Mouse (Mus musculus) hindbrain, embryonic 10.5 days (tissue): ENCODE data around the gene Wdr13. TPM values are rescaled to one million over a fixed set of nuclear protein-coding genes. Genes with fewer than 3 reads are reported as not detected.

ENCODE experiments used
- DNase-seq: peaks from one replicate; pipeline ENCODE4 v3.0.0-alpha.2; 2017; ENCODE audit warnings: low spot score
- H3K27ac ChIP-seq: fragments of 300-500 bp; sonication (generic); 2 replicates; pipeline ENCODE4 v1.5.1; 2016; ENCODE audit warnings: mild to moderate bottlenecking, moderate library complexity
- H3K27me3 ChIP-seq: fragments of 300-500 bp; sonication (generic); 2 replicates; pipeline ENCODE4 v1.6.1; 2016; ENCODE audit warnings: mild to moderate bottlenecking; ENCODE audit not compliant: poor library complexity, insufficient read depth, severe bottlenecking
- H3K36me3 ChIP-seq: fragments of 300-500 bp; sonication (generic); 2 replicates; pipeline ENCODE4 v1.6.1; 2016; ENCODE audit warnings: mild to moderate bottlenecking, moderate library complexity
- H3K4me1 ChIP-seq: fragments of 300-500 bp; sonication (generic); replicated peaks from 2 replicates; pipeline ENCODE4 v1.6.1; 2016; ENCODE audit warnings: mild to moderate bottlenecking
- H3K4me3 ChIP-seq: fragments of 300-500 bp; sonication (generic); 2 replicates; pipeline ENCODE4 v1.5.1; 2016; ENCODE audit warnings: mild to moderate bottlenecking, moderate library complexity
- H3K9me3 ChIP-seq: fragments of 300-500 bp; sonication (generic); 2 replicates; pipeline ENCODE4 v1.6.1; 2016; ENCODE audit warnings: mild to moderate bottlenecking, moderate library complexity
- WGBS: fragments of 180-500 bp; shearing (Covaris S2); methylation state at CpG from one replicate; pipeline ENCODE4 v1.1.7; 2016; 5-methylcytosine and 5-hydroxymethylcytosine counted together
- polyA plus RNA-seq: library from polyadenylated mRNA; unstranded; fragments of >200 nt; fragmentation: Nextera tagmentation; extraction: Ambion mirVana; gene quantifications from 2 replicates; pipeline ENCODE4 v1.2.1, GENCODE M21; 2016

Gene Wdr13
- polyA plus RNA-seq, 1 experiment from 2014 or later: 26.7 TPM

DNA sequence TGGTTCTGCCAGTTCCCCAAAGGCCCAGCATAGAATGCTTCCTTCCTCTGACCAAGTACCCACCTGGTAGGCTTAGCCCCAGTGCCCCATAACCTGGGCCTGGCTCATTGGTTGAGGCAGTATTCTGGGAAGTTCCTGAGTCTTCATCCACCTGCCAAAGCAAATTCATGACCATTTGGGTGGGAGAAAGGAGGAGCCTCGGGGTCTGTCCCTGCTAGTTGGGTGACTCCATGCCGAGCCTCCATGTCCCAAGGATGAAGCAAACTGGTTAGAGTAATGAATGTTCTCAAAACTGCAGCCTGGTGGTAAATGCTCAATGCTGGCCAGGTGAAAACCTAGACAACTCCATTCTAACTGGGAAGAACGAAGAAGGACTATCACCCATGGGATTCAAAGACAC, 8.4 kb upstream of the Wdr13 start:
- Histone ChIP-seq H3K27ac (no peak overlapping the region), H3K4me3 (no peak overlapping the region), H3K4me1 (peaks cover 8% of the 10 kb centered on the region), H3K9me3 (0 out of 2 replicates have a peak, but pooled peaks cover 10% of the 10 kb centered on the region), H3K27me3 (no peaks in the 10 kb centered on the region), H3K36me3 (peaks cover 63% of the 10 kb centered on the region)
- WGBS: 79% methylated on average over 3 of the region's 3 CpGs
- DNase-seq: no peak

GRCm38 (mm10) chrX:8140446-8140845, 7.8 kb upstream of the Wdr13 start:
- H3K9me3 ChIP-seq: 0 out of 2 replicates have a peak, but pooled peaks cover 10% of the 10 kb centered on the region
- 94% methylated on average over 2 of the region's 2 CpGs for WGBS
- DNase-seq: no peak

DNA sequence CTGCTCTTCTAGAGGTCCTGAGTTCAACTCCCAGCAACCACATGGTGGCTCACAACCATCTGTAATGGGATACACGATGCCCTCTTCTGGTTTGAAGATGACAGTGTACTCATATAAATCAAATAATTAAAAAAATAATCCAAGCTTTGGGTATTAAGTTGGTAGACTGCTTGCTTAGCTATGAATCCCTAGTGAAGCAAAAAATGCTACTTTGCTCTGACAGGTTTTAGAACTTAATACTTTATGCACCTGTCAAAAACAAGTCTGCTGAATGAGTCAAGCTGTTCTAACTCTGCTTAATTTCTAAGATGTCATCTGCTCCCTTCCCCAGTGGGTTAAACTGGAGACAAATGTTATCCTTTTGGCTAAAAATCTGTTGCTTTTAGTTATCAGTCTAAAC, 6.8 kb upstream of the Wdr13 start:
- H3K4me1 ChIP-seq: peaks cover 8% of the 10 kb centered on the region
- peaks cover 63% of the 10 kb centered on the region for H3K36me3 ChIP-seq
- H3K27ac ChIP-seq: no peak overlapping the region

More at GRCm38 (mm10) chrX:8140446-8140845, 7.8 kb upstream of the Wdr13 start:
- no peaks in the 10 kb centered on the region for H3K27me3 ChIP-seq
- no peak overlapping the region for H3K4me3 ChIP-seq
- H3K27ac ChIP-seq: no peak overlapping the region
- H3K36me3 ChIP-seq: peaks cover 63% of the 10 kb centered on the region
- peaks cover 8% of the 10 kb centered on the region for H3K4me1 ChIP-seq

DNA sequence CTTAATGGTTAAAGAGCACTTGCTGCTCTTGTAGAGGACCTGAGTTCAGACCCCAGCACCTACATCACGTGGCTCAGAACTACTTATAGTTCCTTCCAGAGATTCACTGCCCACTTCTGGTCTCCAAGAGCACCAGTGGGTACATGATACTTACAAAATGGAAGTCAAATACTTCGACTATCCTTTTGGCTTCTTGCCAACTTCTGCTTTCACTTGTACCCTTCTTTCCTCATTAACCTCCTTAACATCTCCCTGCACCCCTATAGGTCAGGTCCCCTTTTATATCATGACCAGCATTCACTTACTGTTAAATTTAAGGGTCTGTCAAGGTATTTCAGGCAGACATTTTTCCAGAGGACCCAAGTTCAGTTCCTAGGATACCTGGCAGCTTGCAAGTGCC, 3.2 kb upstream of the Wdr13 start:
- no peak overlapping the region for H3K4me3 ChIP-seq
- peaks cover 4% of the 10 kb centered on the region; the same call in 1 of the 2 replicates for H3K9me3 ChIP-seq
- H3K4me1 ChIP-seq: peaks cover 6% of the 10 kb centered on the region
- H3K27ac ChIP-seq: no peak overlapping the region
- WGBS: 58% methylated on average over 2 of the region's 2 CpGs
- H3K27me3 ChIP-seq: no peaks in the 10 kb centered on the region
- peaks cover 32% of the 10 kb centered on the region for H3K36me3 ChIP-seq
- DNase-seq: no peak

More for the DNA sequence above, 6.8 kb upstream of the Wdr13 start:
- Histone ChIP-seq H3K4me3 (no peak overlapping the region), H3K27me3 (no peaks in the 10 kb centered on the region), H3K9me3 (0 out of 2 replicates have a peak, but pooled peaks cover 5% of the 10 kb centered on the region)
- WGBS: 68% methylated on average over 1 of the region's 1 CpGs
- DNase-seq: no peak

DNA sequence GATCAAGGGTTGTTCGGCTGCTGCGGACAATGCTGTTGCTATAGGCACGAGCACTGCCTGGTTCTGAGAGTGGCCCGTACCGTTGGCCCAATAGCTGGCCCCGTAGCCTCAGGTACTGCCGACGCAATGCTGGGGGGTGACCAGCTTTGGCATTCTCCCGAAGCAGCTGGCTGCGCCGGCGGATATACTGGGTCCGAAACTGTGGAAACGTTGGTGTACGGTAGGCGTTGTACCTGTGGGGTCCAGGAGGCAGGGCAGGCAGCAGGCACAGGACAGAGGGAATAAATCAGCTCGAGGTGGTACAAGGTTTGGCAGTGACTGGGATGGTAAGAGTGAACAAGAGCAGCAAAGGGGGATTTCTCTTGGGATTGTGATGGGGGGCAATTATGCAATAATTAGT, 1.3 kb downstream of the Wdr13 start:
- 90% methylated on average over 17 of the region's 17 CpGs for WGBS
- Histone ChIP-seq H3K27ac (peak overlapping the region; percentile 91; the same call in 1 of the 2 replicates), H3K4me3 (peak overlapping the region; percentile 61), H3K27me3 (no peaks in the 10 kb centered on the region), H3K36me3 (peaks cover 31% of the 10 kb centered on the region), H3K4me1 (peaks cover 6% of the 10 kb centered on the region), H3K9me3 (peaks cover 9% of the 10 kb centered on the region; the same call in 1 of the 2 replicates)
- DNase-seq: no peak

- Histone ChIP-seq H3K4me3 (no peak overlapping the region), H3K36me3 (peaks cover 46% of the 10 kb centered on the region), H3K27me3 (no peaks in the 10 kb centered on the region), H3K4me1 (no peaks in the 10 kb centered on the region), H3K9me3 (0 out of 2 replicates have a peak, but pooled peaks cover 5% of the 10 kb centered on the region), H3K27ac (no peak overlapping the region)
- WGBS: 82% methylated on average over 7 of the region's 7 CpGs
- no peak for DNase-seq
Observed at GRCm38 (mm10) chrX:8125235-8125634, 7.5 kb downstream of the Wdr13 start.

GRCm38 (mm10) chrX:8123821-8124470, 8.7 kb downstream of the Wdr13 start:
- no peaks in the 10 kb centered on the region for H3K27me3 ChIP-seq
- 0 out of 2 replicates have a peak, but pooled peaks cover 2% of the 10 kb centered on the region for H3K9me3 ChIP-seq
- WGBS: 87% methylated on average over 6 of the region's 6 CpGs
- no peak overlapping the region for H3K27ac ChIP-seq
- no peak overlapping the region for H3K4me3 ChIP-seq
- no peaks in the 10 kb centered on the region for H3K4me1 ChIP-seq
- DNase-seq: no peak
- peaks cover 39% of the 10 kb centered on the region for H3K36me3 ChIP-seq

- Histone ChIP-seq H3K4me1 (no peaks in the 10 kb centered on the region), H3K9me3 (no peaks in the 10 kb centered on the region), H3K4me3 (no peak overlapping the region), H3K27ac (no peak overlapping the region), H3K36me3 (peaks cover 6% of the 10 kb centered on the region), H3K27me3 (no peaks in the 10 kb centered on the region)
- DNase-seq: no peak
Observed at GRCm38 (mm10) chrX:8117264-8117663, 15.4 kb downstream of the Wdr13 start.

DNA sequence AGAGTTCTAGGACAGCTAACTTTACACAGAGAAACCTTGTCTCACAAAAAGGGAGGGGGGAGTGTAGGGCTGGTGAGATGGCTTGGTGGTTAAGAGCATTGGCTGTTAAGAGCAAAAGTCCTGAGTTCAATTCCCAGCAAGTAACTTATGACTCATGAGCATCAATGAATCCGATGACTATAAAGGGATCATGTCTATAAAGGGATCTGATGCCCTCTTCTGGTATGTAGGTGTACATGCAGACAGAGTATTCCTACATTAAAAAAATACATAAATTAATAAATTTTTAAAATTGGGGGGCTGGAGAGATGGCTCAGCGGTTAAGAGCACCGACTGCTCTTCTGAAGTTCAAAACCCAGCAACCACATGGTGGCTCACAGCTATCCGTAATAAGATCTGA, 17.4 kb downstream of the Wdr13 start:
- Histone ChIP-seq H3K4me1 (no peaks in the 10 kb centered on the region), H3K27ac (no peak overlapping the region), H3K27me3 (no peaks in the 10 kb centered on the region), H3K36me3 (peaks cover 6% of the 10 kb centered on the region), H3K9me3 (no peaks in the 10 kb centered on the region), H3K4me3 (no peak overlapping the region)
- no peak for DNase-seq
- WGBS: 79% methylated on average over 4 of the region's 4 CpGs

GRCm38 (mm10) chrX:8105019-8105418, 27.7 kb downstream of the Wdr13 start:
- no peaks in the 10 kb centered on the region for H3K36me3 ChIP-seq
- DNase-seq: no peak
- no peaks in the 10 kb centered on the region for H3K9me3 ChIP-seq
- H3K27ac ChIP-seq: no peak overlapping the region
- H3K27me3 ChIP-seq: no peaks in the 10 kb centered on the region
- WGBS: 90% methylated on average over 3 of the region's 3 CpGs
- peaks cover 8% of the 10 kb centered on the region for H3K4me1 ChIP-seq
- H3K4me3 ChIP-seq: no peak overlapping the region

- H3K4me1 ChIP-seq: peaks cover 8% of the 10 kb centered on the region
- H3K27me3 ChIP-seq: no peaks in the 10 kb centered on the region
- no peaks in the 10 kb centered on the region for H3K36me3 ChIP-seq
- WGBS: 75% methylated on average over 7 of the region's 7 CpGs
- no peak overlapping the region for H3K4me3 ChIP-seq
- H3K9me3 ChIP-seq: no peaks in the 10 kb centered on the region
- no peak for DNase-seq
- H3K27ac ChIP-seq: no peak overlapping the region
Observed at GRCm38 (mm10) chrX:8102213-8102668, 30.5 kb downstream of the Wdr13 start.

DNA sequence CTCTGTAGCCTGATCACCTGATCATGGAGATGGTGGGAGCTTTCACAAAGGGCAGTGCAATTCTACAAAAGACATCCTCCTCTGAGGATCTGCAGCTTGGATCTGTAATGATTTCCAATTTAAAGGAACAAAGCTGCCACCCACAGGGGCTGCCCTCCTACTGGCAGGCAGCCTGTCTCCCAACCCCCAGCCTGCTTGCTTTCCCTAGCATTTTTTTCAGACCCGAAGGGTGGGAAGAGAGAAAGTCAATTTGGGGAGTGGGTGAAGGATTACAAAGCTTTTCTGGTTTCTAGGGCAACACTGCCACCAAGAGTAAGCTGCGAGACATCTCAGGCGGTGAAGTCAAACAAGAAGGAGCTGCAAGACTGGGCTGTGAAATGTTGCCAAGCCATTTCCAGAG, 31.7 kb downstream of the Wdr13 start:
- H3K4me3 ChIP-seq: no peak overlapping the region
- peaks cover 8% of the 10 kb centered on the region for H3K4me1 ChIP-seq
- 18% methylated on average over 3 of the region's 3 CpGs for WGBS
- H3K27me3 ChIP-seq: no peaks in the 10 kb centered on the region
- H3K27ac ChIP-seq: peak overlapping the region; percentile 54
- no peaks in the 10 kb centered on the region; the same call in 1 of the 2 replicates for H3K9me3 ChIP-seq
- H3K36me3 ChIP-seq: no peaks in the 10 kb centered on the region
- peak; percentile 73 for DNase-seq

GRCm38 (mm10) chrX:8099435-8099834, 33.3 kb downstream of the Wdr13 start:
- Histone ChIP-seq H3K27me3 (no peaks in the 10 kb centered on the region), H3K27ac (no peak overlapping the region), H3K4me1 (peaks cover 8% of the 10 kb centered on the region), H3K36me3 (no peaks in the 10 kb centered on the region), H3K4me3 (no peak overlapping the region), H3K9me3 (no peaks in the 10 kb centered on the region; the same call in 1 of the 2 replicates)
- WGBS: 71% methylated on average over 4 of the region's 4 CpGs
- DNase-seq: no peak
